Mouse (Mus musculus): Measurements from ENCODE around the gene Irf6.

Gene Irf6

DNA sequence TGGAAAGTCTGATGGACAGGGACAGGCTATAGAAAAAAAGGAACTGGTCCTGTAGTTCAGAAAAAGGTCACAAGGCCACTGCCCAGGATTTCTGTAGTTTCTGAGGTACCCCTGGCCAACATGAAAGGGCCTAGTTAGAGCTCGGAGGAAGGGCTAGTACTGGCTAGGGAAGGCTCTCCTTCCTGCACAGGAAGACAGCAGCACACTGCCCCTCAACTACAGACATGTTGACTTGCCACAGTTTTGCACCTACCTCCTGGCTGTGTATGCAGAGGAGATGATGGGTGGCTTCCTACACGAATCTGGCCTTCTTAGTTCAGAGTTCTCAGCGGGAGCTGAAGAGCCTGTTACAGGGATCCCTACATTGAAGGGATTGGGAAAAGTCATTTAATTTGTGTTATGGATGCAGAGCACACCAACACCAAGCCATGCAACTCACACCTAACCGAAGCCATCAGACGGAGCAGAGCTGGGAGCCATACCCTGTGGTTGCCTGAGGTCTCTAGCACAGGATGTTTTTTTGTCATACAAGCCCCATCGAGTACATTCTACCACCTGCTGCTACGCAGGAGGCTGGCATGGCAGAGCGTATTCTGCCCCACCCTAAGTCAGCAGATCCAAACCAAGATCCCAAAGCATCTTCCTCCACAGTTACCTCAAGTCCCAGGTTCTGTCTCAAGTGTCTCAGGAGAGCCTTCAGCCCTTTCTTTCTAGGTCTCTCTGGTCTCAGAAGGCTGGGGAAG lies 47.9 kb downstream of the Irf6 start:
- in situ Hi-C loops (cut with MboI): no loop called here

DNA sequence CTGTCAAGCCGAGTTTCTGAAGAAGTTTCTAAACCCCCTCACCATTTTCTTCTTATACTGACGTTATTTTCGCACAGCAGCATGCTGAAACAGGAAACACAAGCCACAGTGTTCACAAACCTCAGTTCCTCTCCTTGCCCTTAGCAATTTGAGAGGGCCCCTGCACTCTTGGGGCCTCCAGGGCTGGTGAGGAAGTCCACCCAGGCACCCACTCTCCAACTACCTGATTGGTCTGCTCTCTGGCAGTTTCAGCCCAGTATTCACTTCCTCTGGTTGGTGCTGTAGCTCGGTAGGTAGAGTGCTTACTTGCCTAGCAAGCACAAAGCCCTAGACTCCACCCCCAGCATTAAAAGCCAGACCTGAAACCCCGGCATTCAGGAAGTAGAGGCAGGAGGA lies 48.5 kb downstream of the Irf6 start, which contains the start of gene Traf3ip3:
Gene Traf3ip3, minus strand, starts transcription at position 321 of the 396 bp plus-strand sequence.
- in situ Hi-C loops (cut with MboI): no loop called here

DNA sequence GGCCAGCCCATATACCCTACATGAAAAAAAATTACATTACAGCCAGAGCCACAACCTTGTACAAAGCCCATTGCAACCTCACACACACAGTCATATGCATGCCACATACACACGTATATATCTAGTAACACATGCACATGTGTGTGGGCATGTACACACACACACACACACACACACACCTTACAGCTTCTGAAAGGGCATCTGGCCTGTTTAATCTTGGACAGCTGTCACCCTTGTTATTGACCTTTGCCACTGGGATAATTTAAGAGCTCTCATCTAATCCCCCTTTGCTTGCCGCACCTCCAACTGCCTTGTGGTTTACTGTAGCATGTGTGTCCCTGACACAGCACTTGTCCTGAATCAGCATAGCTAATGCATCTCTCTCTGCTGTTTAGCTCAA lies 50.9 kb downstream of the Irf6 start:
- in situ Hi-C loops (cut with MboI): no loop called here

DNA sequence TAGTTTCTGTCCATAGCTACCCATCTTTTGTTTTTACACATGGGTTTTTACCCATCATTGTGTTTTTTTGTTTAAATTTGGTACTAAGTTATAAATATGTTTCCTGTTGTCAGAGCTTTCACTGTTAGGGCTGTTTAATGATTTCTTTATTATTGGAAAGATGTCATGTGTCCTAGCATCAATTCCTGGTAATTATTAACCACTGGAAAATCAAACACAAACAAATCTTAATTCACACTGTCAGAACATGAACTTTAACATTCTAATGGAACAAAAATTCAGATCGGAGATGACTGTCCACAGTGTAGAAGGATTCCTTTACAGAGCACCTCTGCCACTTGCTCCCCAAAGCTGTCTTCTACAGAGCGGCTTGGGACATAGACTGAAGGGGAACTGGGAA lies 52.5 kb downstream of the Irf6 start:
- in situ Hi-C loops (cut with MboI): loop anchor here (5.0 kb wide), 1 partner anchor 122 kb away; no protein-coding TSS in a partner anchor

DNA sequence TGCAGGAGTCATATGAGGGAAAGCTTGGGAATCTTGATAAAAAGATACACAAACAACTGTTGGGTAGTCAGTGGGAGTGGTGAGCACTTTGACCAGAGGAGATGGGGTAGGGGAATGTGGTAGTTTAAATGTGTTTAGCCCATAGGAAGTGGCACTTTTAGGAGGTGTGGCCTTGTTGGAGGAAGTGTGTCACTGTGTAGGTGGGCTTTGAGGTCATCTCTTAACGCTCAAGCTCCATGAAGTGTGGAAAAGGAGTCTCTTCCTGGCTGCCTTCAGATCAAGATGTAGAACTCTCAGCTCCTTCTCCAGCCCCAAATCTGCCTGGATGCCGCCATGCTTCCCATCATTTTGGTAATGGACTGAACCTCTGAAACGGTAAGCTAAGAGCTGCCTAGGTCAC lies 54.6 kb downstream of the Irf6 start, which contains the start of gene Lamb3:
Gene Lamb3, plus strand, starts transcription at position 197 of the 400 bp plus-strand sequence.
- in situ Hi-C loops (cut with MboI): loop anchor here (5.0 kb wide), 1 partner anchor 120 kb away; no protein-coding TSS in a partner anchor

DNA sequence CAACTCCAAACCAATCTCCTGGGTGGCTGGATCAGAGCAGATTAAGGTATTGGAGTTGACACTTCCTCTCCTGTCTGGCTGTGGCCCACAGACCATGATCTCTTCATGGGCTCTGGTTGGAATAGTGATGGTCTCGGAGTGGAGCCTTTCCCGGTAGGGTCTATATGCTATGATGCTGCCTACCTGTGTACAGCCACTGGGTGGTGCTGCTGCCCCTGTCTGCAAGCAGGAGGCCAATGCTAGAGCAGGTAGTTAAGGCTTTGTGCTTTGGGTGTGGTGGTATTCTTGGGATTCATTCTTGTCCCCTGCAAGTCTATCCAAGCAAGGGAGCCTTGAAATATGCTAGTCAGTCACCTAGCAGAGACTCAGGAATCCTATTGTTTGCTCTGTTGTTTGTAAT lies 55.3 kb downstream of the Irf6 start:
- in situ Hi-C loops (cut with MboI): loop anchor here (5.0 kb wide), 1 partner anchor 119 kb away; no protein-coding TSS in a partner anchor

DNA sequence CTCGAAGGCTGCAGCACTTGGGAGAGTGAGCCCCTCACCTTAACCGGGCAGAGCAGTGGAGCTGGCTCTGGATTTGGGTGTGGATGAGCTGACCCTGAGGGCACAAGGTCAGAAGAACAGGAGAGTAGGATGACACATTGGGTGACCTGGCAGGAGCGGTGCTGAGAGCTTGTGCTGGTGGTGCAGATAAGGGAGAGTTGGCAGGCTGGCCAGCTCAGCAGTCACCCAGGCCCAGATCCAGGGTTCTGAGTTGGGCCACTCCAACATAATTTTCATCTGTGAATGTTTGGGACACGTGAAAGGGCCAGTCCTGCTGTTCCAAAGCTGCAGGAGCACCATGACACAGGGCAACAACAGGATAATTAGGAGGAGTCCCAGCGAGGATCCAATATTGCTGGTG lies 58.5 kb downstream of the Irf6 start:
- in situ Hi-C loops (cut with MboI): loop anchor here (10.0 kb wide), 1 partner anchor 163 kb away; the partner anchor contains the start of gene Camk1g

DNA sequence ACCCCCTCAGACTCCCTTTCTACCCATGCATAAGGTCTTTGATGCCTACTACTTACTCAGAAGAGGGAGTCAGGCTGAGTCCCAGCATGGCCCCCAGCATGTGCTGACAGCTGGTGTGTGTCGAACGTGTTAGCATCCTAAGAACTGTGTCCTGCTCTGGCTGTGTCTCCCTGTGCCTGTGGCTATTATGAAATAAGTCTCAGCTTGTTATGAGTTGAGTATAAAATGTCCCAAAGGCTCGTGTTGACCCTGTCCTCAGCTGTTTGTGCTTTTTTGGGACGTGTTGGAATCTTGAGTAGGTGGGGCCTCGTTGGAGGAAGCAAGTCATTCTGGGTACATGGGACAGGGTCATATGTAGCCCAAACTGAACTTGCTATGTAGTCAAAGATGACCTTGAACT lies 61.1 kb downstream of the Irf6 start:
- in situ Hi-C loops (cut with MboI): loop anchor here (10.0 kb wide), 1 partner anchor 161 kb away; the partner anchor contains the start of gene Camk1g

DNA sequence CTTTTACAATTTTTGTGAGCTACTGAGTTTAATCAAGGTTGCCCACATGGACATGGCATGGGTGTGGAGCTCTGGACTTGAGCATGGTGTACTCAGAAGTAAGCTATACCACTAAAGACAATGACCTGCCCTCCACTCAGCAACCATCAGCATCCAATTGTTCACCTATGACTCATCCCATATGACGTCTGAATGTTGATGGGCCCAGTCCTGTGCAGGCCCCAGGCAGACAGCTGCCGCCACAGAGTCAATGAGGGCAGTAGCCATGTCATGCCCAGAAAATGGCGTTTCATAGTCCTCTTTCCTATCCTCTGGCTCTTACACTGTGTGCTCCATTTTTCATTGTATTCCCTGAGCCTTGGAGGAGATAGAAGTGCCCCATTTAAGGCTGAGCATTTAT lies 63.1 kb downstream of the Irf6 start:
- in situ Hi-C loops (cut with MboI): loop anchor here (10.0 kb wide), 1 partner anchor 159 kb away; the partner anchor contains the start of gene Camk1g

DNA sequence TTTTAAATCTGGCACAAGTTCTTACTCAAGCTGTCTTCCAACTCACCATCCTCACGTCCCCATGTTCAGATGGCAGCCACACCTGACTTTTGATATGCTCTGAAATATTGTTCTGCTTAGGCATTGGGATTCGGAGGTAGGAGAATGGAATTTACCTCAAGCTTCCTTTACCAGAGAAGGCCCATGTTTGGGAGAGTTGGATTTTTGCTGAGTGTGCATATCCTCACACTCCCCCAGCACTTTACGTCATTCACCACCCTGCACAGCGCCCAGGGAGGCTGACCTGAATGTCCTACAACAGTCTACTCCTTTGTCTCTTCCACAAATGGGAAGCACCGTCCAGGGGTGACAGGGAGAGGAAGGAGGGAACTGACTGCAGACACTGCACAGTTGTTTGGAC lies 67.5 kb downstream of the Irf6 start:
- in situ Hi-C loops (cut with MboI): no loop called here

Measured in mature B cell (primary cell).